Mouse (Mus musculus) layer of hippocampus, adult 8-10 months (tissue): Measurements from ENCODE around the gene Manbal. TPM values are rescaled to one million over a fixed set of nuclear protein-coding genes. Genes with fewer than 3 reads are reported as not detected.

Source experiments
- DNase-seq, 2 experiments: peaks; one replicate each; pipeline ENCODE4 v3.0.0; 2022; ENCODE audit warnings: low spot score in 2 of 2
- total RNA-seq, 4 experiments: library from RNA; stranded (reverse); gene quantifications; 2 replicates each; pipeline ENCODE4 v1.2.4; 2022

Manbal gene
- 10 to 100 TPM; 53.4 to 60.4 (median 58.8) TPM for total RNA-seq

DNA sequence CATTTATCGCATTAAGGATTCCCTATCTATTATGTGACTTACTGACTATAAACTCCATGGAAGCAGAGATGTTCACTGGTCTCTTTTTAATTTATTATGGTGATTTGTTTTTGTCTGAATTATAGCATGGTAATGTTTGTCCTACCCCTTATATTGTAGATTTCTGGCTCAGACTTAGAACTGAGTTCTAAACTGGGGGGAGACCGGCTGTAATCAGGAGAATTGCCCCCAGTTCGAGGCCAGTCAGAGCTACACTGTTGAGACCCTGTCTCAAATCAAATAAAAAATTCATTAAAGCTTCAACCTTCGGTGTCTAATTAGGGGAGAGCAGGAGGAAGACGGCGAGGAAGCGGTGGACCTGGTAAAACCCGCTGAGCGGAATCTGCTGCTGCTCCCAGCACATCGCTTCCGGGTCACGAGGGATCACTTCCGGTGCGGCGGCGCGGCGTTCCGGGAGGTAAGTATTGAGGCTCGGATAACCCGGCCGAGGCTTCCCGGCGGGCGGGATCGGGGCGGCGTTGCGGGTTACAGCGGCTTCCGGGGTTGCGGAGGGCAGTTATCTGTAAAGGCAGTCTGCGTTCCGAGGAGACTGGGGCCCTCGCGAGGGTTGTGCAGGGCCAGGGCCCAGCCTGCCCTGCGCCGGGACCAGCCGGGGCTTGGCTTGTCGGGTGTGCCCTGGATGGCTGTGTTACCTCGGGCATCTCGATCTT, at the start of gene Manbal:
TSS of gene Manbal (plus strand) at position 411 of the 710 bp plus-strand sequence.
- DNase-seq: peak; percentile 89 to 95

DNA sequence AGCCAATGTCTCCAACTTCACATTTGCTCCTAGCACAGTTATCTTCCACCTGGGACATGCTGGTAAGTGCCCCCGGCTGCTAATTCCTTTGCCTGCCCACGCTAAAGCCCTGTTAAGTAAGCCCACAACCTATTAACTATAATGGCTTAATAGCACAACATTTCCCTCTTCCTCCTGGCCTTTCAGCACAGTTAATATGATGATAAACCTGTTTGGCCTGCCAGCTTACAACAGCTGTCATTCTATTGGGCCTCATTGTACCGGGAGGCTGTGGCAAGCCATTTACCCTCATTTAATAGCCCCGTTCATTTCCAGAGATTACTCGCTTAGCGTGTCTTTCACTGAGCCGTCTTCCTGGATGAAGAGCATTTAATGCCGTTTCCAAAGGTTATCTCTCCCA, 47.3 kb upstream of the Manbal start:
- no peak for DNase-seq

DNA sequence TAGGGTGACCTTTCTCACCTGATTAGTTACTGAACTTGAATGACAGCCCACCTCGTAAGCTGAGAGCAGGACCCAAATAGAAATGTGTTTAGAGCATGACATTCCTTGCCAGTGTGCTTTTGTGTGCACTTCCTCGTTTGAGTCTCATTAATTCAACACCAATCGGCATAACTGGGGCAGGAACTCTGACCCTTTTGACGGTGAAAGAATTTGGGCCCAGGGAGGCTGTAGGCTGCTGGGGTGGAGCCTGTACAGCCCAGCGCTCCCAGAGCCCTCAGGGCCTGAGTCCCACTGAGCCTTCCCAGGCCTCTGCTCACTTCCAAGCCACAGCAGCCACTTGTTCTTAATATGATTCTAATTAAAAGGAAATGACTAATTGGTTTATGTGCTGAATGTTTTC, 46.5 kb upstream of the Manbal start:
- DNase-seq: no peak

DNA sequence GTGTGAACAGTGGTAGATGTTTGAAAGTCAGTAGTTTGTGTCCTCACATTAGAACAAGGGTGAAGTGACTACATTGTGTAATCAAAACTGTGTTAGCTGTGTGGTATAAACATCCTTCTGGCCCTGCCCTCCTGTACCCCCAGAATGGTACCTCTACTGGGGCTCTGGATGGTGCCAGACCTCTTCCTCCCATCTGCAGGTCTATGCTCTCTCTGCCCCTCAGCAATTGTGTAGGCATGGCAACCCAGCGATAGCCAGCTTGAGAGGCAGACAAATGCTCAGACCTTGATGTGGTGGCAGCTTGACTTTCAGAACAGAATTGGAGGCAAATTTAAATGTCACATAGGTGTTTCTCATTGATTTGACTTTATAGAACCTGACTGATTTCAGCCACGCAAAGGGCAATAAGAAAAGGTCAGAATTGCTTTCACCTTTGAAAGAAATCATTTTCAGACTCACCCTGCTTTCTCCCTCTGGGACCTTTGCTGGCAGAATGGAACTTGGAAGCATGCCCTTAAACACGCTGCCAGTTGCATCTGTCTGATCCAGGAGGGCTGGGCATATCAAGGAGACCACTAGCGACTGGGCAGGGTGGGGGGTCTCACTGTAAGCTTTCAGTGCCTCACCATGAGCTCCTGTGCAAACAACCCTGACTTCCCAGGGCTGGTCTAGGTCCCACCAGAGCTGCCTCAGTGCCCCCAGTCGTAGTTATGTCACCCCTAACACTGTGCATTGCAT, 45.2 kb upstream of the Manbal start:
- no peak for DNase-seq

DNA sequence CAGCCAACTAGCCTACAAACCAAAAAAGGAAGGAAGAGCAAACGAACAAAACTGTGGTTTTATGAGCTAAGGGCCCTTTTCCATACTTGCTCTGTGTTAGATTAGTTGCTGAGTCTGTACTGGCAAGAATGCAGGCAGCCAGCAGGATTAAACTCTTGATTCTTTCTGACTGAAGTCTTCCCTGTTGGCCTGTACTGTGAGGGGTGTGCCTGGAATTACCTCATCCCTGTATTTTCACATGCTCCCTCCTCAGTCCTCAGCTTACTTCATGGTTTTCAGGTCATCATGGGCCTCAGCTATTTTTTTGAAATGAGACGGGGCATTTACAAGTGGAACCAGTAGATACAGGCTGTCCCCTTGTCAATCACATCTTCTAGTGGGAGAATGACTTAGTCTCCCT, 42.2 kb upstream of the Manbal start:
- no peak for DNase-seq

DNA sequence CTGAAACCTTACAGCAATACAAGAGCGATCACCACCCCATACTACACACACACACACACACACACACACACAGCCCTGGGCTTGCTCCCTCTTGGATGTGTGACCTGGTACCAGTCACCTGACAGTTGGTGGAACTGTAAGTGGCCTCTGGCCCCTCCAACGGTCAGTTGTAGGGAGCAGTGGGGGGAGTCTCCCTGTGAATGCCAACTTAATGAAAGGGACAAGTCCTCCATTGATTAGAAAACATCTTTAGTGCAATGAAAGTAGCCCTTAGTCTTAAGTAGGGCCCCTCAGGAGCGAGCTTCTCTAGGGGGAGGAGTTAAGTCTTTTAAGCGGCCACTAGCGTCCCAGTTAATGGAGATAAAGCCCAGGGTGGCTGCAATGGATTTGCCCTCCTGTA, 39.3 kb upstream of the Manbal start:
- DNase-seq: no peak

DNA sequence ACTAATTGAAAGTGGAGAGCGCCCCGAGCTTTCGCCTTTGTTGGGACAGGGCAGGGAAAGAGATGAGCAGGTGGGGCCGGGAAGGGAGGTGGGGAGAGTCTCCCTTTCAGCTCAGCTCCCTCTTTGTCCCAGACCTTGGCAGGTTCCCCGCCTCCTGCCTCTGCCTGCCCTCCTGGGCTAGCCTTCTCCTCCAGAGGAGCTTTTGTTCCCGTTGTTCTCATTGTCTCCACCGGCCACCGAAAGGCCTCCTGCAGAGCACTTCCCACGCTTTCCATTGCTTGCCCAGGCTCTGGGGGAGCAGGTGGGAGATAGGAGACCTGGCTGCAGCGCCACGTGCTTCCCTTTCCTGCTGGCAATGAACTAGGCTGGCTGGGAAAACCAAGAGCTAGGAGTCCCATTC, 38.8 kb upstream of the Manbal start:
- no peak for DNase-seq

DNA sequence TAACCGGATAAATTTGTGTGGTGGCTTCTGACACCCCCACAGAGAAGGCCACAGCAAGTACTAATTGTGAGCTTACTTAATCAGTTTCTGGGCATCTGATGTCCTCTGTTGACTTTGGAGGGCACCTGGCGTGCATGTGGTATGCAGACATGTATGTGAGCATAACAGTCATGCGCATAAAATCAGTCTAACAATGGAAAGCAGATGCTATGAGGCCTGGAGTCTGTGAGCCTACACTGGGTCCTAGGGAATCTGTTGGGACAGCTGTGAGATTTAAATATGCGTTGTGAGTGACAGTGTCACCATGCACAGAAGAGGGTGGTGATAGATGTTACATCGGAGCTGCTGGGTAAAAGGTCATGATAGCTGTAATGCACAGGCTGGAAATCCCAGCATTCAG, 35.3 kb upstream of the Manbal start:
- DNase-seq: no peak

DNA sequence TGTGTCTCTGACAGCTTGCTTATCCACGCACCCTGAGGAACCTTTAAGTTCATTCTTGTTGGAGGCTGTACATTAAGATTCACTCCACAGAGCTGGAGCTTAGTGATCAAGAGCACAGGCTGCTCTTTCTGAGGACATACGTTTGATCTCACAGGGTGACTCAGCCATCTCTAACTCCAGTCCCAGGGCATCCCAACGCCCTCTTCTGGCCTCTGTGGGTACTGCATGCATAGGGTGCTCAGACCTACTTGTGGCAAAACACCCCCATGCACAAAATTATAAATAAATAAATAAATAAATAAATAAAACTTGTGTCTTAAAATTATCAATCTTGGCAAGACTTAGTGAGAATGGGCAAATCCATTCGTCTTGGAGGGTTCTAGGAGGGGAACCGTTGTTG, 28.7 kb upstream of the Manbal start:
- peak; percentile 55 to 73 for DNase-seq

DNA sequence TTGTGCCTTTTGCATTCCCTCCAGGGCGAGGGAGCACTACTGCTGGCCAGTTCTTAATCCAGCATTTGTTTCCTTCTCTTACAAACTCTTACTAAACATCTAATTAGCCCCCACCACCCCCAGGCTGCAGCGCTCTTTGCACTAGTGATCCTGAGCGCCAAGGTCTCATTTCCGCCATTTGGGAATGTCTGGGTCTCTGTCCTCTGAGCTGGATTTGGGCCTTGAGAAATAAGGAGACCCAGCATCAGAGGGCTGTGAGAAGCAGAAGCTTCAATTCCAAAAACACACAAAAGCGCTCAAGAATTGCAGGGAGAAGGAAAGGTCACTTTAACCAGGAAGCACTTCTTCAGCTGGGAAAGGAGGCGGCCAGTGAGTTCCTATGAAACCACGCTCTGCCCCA, 27.9 kb upstream of the Manbal start:
- no peak for DNase-seq

DNA sequence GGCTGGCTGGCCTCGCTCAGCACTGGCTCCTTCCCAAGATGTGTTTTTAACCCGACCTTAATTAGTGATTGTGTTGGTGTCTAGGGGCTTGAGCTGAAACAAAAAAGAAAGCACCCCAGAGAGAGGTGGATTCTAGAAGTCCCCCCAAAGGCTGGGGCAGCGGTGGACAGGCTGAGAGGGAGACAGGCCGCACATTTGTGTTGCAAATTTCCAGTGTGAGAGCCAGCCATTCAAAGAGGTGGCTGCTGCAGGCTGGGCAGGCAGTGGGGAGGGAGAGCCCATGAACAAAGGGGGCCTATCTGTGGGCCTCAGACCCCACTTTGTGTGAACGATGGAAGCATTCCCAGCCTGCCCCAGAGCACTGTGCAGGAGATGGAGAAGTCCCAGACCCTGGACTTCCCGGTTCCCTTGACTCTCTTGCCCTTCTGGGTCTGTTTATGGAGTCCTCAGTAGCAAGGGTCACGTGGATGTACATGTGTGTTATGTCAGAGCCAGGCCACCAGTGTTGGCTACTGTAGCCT, 27.1 kb upstream of the Manbal start:
- DNase-seq: peak; percentile 73 to 88

DNA sequence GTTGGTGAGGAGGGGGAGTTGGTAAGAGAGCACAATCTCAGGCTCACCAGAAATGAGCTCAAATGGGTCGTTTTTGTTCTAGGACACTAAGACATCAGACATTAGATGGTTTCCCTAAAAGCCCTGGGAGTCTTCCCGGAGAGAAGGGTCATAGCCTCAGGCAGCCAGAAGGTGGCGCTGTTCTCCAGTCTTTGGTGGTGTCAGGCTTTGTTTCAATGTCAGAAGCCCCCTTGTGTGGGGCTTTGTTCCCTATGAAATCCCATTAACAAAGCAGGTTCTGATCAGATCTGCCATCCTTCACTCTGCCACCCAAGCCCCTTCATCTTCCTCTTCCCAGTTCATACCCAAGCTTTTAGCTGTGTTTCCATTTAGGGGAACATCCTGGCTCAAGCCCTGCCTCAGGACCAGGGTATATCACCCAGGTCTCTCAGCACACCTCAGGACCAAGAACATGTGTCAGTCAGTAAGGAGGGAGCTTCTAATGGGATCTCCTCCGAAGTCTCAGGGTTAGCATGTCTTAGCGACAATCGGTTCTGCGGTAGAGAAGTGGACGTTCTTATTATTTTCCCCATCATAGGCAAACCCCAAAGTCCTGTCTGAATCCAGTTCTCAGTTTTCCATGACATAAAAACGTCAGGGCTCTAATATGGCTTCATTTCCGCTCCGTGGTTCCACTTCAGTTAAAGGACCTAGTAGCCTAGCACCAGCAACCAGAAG, 25.7 kb upstream of the Manbal start:
- DNase-seq: peak; percentile 68 to 82

DNA sequence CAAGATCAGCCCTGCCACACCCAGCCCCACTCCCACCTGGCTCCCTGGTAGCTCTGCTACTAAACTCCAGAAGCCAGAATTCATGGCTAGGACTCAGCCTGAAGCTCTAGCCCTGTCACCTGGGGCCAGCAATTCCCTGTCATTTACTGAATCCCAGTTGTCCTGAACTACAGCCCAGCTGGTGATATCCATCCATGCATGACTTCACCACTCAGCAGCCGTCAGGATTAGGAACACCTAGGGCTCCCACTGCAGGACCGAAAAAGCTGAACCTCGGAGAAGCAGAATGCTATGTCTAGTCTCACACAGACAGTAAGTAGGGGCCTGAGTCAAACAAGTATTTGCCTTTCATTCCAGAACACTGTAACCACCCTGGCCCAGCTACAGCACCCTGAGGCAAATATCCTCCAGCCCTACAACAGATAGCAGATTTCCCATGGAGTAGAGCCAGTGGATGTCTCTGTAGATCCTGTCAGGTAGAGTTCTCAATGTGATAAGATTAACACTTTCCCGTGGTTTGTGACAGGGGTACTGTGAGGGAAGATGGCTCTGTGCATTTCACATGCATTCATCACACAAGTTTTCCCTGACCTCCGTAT, 25.0 kb upstream of the Manbal start:
- no peak for DNase-seq

DNA sequence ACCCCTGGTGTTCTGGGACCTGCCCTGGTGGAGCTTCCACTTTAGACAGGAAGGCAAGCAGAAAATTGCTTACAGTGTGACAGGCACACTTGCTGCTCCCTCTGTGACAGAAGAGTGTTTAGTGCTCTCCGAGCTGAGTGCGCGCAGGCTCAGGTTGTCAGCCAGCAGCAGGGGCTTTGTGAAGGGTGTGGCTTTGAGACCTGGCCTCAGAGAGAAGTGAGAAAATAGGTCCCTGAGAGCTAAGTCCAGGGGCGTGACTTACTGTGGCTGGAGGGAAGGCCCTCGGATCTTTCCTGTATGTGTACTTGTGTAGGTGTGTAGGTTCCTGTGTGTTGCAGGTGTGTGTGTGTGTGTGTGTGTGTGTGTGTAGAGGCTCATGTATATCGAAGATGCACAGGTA, 24.1 kb upstream of the Manbal start:
- no peak for DNase-seq

DNA sequence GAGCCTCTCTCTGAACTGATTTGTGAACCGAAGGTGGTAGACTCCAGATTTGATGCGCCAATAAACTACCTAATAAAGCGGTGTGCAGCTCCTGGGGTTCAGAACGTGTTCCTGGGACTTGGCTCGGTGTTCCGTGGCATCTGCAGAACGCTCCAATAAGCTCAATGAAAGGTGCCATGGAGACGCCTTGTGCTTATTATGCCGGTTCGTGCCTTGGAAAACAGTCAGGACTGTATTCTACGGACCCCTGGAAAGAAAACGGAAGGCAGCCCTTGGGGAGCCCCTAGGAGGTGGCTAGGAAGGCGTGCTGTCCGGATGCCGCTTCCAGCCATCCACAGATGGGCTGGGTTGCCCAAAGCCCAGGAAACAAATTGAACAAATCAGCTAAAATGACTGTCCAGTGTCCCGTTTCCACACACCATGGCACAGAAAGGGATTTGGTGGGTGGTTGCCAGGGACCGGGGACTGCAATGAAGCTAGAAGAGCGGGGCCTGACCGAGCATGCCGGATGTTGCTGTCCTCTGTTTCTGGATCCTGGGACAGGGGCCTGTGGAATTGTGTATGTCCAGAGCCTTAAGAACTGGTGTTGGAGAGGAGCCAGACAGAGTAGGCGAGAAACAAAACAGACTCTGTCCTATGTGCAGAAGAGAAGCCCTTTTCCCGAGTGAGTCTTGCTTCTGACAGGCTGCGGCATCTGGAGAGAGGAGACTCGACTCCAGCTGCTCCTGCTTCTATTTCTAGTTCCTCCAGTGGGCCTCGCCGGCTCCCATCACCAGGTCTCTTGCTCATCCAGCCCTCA, 19.8 kb upstream of the Manbal start, which contains the start of gene Ghrh:
TSS of gene Ghrh (minus strand) at position 146 of the 799 bp plus-strand sequence.
- DNase-seq: peak; percentile 66 to 71

DNA sequence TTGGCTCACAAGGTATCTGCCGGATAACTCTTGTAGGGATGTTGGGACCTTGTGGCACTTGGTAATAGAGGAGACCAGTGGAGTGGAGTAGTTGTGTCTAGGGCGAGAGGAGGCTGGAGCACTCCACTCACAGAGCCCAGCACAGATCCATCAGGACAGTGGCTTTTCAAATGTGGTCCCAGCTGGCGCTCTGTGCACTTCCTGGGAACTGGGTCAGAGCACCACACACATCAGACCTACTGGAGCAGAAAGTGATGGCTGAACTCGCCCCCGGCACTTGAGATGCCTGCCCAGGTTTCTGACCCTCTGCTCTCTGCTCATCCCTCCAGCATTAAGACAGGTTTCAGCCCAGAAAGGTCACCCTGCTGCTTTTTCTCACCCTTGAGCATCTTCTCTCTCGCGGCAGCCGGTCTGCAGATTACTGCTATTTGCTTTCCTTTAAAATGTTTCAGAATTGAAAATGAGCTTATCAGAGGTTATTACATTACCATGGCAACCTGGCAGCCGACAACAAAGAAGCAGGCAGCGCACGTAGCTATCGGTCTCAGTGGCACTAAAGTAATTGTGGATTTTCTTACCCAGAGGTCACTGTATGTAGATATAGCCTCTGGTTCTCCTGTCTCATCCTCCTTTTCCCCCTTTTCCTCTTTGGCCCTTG, 18.1 kb upstream of the Manbal start:
- DNase-seq: peak in 1 of 2 experiments; percentile 57

DNA sequence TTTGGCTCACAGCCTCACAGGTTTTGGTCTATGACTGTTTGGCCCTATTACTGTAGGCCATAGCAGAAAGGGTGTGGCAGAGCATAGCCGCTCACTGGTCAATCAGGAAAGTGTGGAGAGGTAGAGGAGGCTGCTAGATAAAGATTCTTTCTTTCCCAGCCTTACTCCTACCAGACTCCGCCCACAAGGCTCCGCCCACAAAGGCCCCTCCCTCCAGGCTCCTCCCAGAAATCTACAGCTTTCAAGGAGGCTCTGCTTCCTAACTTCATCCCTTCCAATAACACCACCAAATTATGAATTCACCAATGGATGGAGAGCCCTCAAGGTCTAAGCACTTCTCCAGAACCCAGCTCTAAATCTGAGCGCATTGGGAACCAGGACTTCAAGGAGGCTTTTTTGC, 14.2 kb upstream of the Manbal start:
- DNase-seq: no peak

DNA sequence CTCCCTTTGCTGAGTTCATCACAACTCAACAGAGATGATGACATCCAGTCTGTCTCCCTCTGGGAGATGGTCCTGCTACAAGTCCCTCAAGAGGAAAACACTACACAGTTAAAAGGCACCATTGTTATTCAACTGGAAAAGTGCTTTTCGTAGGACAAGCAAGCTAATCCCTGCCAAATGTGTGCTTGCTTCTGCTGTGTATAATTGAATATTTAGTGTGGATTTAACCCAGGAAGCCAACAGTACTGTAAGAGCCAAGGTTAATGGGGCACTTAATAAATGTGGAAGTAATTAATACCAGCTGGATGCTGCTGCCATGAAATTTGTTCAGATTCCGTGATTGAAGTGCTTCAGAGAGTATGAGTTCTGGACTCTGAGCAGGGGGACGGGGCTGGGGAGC, 13.3 kb upstream of the Manbal start:
- DNase-seq: no peak

DNA sequence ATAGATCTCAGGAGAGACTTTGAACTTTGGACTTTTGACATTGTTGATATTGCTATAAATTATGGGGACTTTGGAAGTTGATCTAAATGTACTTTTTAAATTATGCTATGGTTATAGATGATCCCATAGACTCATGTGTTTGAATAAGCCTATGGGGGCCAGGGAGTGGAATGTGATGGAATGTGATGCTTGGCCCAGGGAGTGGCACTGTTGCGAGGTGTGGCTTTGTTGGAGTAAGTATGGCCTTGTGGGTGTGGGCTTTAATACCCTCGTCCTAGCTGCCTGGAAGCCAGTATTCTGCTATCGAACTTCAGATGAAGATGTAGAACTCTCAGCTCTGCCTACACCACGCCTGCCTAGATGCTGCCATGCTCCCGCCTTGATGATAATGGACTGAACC, 7.4 kb upstream of the Manbal start:
- no peak for DNase-seq

DNA sequence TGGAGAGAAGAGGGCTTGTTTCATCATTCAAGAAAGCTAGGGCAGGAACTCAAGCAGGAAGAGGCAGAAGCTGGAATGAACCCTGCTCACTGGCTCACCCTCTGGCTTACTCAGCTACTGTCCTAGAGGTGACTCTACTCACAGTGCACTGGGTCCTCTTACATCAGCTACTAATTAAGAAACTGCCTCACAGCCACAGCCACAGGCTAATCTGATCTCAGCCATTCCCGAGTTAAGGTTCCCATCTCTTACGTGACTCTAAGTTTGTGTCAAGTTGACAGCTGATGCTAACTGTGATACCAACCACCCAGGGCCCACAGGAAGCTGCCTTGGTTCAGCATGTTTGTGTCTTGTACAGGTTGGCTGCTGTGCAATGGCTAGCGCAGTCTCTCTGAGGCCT, 4.4 kb upstream of the Manbal start:
- no peak for DNase-seq
